Mouse (Mus musculus) hindbrain, embryonic 13.5 days (tissue): Measurements from ENCODE around the gene Ppil3. TPM values are rescaled to one million over a fixed set of nuclear protein-coding genes. Genes with fewer than 3 reads are reported as not detected.
A peak's percentile ranks its signal among the peaks of the same experiment; 100 is the strongest.

Experiments
- ATAC-seq: fragments of 200-750 bp; cut with Nextera tagmentation; 2 replicates; pipeline ENCODE4 v1.8.0; 2017; ENCODE audit warnings: moderate TSS enrichment; ENCODE audit not compliant: low FRiP score
- H3K27ac ChIP-seq: fragments of 300-500 bp; sonication (generic); 2 replicates; pipeline ENCODE4 v1.5.1; 2015; ENCODE audit warnings: inconsistent platforms, mild to moderate bottlenecking, moderate library complexity
- H3K27me3 ChIP-seq: fragments of 300-500 bp; sonication (generic); 2 replicates; pipeline ENCODE4 v1.6.1; 2015; ENCODE audit warnings: mild to moderate bottlenecking, inconsistent platforms
- H3K36me3 ChIP-seq: fragments of 300-500 bp; sonication (generic); 2 replicates; pipeline ENCODE4 v1.6.1; 2015; ENCODE audit warnings: mild to moderate bottlenecking, inconsistent platforms
- H3K4me1 ChIP-seq: fragments of 300-500 bp; sonication (generic); replicated peaks from 2 replicates; pipeline ENCODE4 v1.6.1; 2015; ENCODE audit warnings: inconsistent platforms
- H3K4me2 ChIP-seq: fragments of 300-500 bp; sonication (generic); 2 replicates; pipeline ENCODE4 v1.6.1; 2015; ENCODE audit warnings: inconsistent platforms, mild to moderate bottlenecking, moderate library complexity
- H3K4me3 ChIP-seq: fragments of 300-500 bp; sonication (generic); 2 replicates; pipeline ENCODE4 v1.5.1; 2015; ENCODE audit warnings: mild to moderate bottlenecking, inconsistent platforms
- H3K9ac ChIP-seq: fragments of 300-500 bp; sonication (generic); 2 replicates; pipeline ENCODE4 v1.6.1; 2015; ENCODE audit warnings: mild to moderate bottlenecking, inconsistent platforms
- H3K9me3 ChIP-seq: fragments of 300-500 bp; sonication (generic); 2 replicates; pipeline ENCODE4 v1.6.1; 2016; ENCODE audit warnings: inconsistent platforms
- WGBS: fragments of 180-500 bp; shearing (Covaris S2); methylation state at CpG from one replicate; pipeline ENCODE4 v1.1.7; 2015; 5-methylcytosine and 5-hydroxymethylcytosine counted together
- polyA plus RNA-seq: library from polyadenylated mRNA; unstranded; fragments of >200 nt; fragmentation: Nextera tagmentation; extraction: Ambion mirVana; gene quantifications from 2 replicates; pipeline ENCODE4 v1.2.1, GENCODE M21; 2015

Gene Ppil3
- polyA plus RNA-seq, 1 experiment from 2014 or later = 53.6 TPM

DNA sequence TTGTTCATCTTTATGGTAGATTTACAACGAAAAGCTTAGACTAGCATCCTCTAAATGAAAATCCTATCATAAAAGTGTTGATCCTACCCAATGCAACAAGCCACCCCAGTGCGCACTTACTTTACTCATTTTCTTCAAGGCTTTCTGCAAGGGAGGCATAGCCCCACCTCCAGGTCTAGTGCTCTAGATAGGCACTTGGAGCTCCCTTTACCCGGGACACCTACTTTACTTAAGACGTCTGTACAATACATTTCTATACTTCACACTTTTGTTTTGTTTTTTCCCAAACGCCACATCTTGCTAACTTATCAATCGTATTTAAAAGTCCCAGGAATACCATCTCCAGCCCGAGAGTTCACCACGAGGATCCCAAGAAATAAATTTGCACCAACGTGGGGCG, 595 bp downstream of the Ppil3 start:
- no peaks in the 10 kb centered on the region for H3K9me3 ChIP-seq
- ATAC-seq = no peak
- peak overlapping the region; percentile 89 for H3K27ac ChIP-seq
- H3K4me3 ChIP-seq = peak overlapping the region; percentile 61
- peaks cover 38% of the 10 kb centered on the region for H3K4me1 ChIP-seq
- WGBS = 12% methylated on average over 10 of the region's 10 CpGs
- peak overlapping the region; percentile 88 for H3K9ac ChIP-seq
- peaks cover 41% of the 10 kb centered on the region for H3K36me3 ChIP-seq
- peak overlapping the region; percentile 77 for H3K4me2 ChIP-seq
- no peaks in the 10 kb centered on the region for H3K27me3 ChIP-seq

DNA sequence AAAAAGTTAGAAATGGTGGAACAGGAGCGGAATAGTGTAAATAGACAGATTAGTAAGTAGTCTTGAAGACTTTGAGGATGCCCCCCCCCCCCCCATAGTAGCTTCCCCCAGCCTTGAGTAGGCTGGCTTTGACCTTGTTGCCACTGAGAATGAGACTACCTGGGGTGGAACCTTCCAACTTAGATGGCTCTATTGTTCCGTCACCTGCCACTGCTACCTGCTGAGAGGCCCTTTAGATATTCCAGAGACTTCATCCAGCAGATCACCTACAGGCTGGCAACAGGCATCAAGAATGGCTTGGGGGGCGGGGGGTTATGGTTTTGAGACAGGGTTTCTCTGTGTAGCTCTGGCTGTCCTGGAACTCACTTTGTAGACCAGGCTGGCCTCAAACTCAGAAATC, 20.7 kb downstream of the Ppil3 start:
- no peaks in the 10 kb centered on the region for H3K27me3 ChIP-seq
- no peaks in the 10 kb centered on the region for H3K9me3 ChIP-seq
- 0 out of 2 replicates have a peak overlapping the region, but pooled peaks have one; percentile 100 for H3K27ac ChIP-seq
- peak overlapping the region; percentile 47; the same call in 1 of the 2 replicates for H3K4me2 ChIP-seq
- peaks cover 14% of the 10 kb centered on the region for H3K36me3 ChIP-seq
- H3K4me3 ChIP-seq = no peak overlapping the region; the same call in 1 of the 2 replicates
- no peak overlapping the region for H3K9ac ChIP-seq
- WGBS = 88% methylated on average over 3 of the region's 3 CpGs
- H3K4me1 ChIP-seq = peaks cover 25% of the 10 kb centered on the region
- ATAC-seq = peak; percentile 1; the same call in 1 of the 2 replicates

DNA sequence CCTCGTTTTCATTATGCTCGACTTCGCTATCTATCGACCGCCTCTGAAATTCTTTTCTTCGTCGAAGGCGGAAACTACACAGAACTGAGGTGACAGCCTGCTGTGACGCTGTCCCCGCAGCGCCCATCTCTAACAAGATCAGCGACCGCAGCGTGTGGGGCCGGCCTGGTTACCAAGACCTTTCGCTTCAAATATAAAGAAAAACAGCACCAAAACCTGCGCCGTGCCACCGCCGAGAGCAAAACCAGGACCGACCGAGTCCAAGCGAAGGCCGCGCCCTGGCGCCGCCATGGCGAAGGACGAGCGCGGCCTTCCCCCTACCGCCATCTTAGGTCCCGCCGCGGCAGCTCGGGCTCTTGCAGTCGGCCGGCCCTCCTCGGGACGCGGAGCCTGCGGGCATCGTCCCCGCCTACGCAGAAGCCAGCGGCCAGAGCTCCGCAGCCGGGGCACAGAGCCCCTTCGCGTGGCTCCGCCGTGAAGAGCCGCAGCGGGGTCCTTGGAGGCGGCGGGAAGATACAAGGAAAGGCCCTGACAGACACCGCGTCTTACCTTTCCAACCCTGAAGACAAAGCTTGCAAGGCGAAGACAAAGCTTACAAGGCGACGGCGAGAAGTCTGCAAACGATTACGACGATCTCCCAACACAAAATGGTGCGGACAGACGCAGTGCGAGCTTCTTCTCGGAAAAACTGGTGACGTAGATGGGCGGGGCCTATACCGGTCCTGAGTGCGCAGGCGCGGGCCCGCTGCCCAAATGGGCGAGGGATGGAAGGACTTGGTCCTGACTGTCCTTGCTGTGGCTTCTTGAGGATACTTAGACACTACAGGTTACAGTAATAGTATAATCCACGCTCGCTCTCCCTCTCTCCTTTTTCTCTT, 21.7 kb downstream of the Ppil3 start, which contains the start of gene Clk1:
TSS of gene Clk1 (minus strand) at position 696 of the 878 bp plus-strand sequence.
- Histone ChIP-seq H3K4me3 (peak within 1 kb of the TSS; percentile 100), H3K4me1 (peaks cover 25% of the 10 kb centered on the region), H3K9ac (peak within 1 kb of the TSS; percentile 100), H3K4me2 (peak within 1 kb of the TSS; percentile 78), H3K27ac (peak within 1 kb of the TSS; percentile 100), H3K36me3 (peaks cover 23% of the 10 kb centered on the region), H3K9me3 (no peaks in the 10 kb centered on the region), H3K27me3 (no peaks in the 10 kb centered on the region)
- peak; percentile 96 for ATAC-seq
- WGBS = under 1% methylated on average over 79 of the region's 79 CpGs

DNA sequence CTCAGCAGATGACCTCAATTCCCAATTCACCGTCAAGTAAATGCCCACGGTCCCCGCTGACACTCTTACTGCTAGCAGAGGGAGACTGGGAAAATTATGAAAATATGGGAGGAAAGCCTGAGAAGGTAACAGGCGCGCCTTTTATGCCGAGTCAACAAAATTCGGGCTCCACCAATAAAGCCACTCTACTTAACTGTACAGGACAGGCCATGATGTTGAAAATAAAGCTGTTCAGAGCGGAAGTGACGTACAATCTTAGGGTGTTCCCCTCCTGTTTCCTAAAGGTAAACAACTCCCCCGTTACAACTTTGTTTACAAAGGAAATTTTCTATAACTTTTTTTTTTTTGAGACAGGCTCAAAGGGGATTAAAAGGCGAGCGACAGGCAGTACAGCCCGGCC, 22.4 kb downstream of the Ppil3 start:
- Histone ChIP-seq H3K36me3 (peaks cover 30% of the 10 kb centered on the region), H3K4me2 (peak overlapping the region; percentile 78), H3K9ac (peak overlapping the region; percentile 100), H3K9me3 (no peaks in the 10 kb centered on the region), H3K27me3 (no peaks in the 10 kb centered on the region), H3K27ac (peak overlapping the region; percentile 100), H3K4me3 (peak overlapping the region; percentile 100), H3K4me1 (peaks cover 30% of the 10 kb centered on the region)
- WGBS = 9% methylated on average over 13 of the region's 13 CpGs
- ATAC-seq = 0 out of 2 replicates have a peak, but pooled peaks have one; percentile 33

DNA sequence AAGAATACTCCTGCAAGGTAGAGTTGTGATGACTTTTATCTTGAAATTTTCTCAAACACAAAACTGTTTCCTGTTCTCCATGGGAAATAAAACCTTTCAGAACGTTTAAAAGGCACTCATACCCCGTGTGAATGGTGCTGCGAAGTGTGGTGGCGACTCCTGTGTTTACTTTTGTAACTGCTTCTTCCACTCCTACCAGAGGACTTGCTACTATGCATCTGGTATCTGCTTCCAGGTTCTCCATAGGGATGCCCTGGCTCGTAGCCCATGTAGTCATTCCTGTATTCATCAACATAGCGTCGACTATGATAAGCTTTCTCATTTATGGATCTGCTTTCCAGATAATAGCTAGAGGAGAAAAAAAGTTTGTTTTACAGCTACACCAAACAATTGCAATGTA, 24.3 kb downstream of the Ppil3 start:
- Histone ChIP-seq H3K9me3 (no peaks in the 10 kb centered on the region), H3K4me2 (peak overlapping the region; percentile 78), H3K4me1 (peaks cover 30% of the 10 kb centered on the region), H3K36me3 (peaks cover 47% of the 10 kb centered on the region), H3K27me3 (no peaks in the 10 kb centered on the region), H3K4me3 (peak overlapping the region; percentile 100; the same call in 1 of the 2 replicates), H3K27ac (no peak overlapping the region), H3K9ac (no peak overlapping the region)
- no peak for ATAC-seq
- WGBS = 78% methylated on average over 7 of the region's 7 CpGs

DNA sequence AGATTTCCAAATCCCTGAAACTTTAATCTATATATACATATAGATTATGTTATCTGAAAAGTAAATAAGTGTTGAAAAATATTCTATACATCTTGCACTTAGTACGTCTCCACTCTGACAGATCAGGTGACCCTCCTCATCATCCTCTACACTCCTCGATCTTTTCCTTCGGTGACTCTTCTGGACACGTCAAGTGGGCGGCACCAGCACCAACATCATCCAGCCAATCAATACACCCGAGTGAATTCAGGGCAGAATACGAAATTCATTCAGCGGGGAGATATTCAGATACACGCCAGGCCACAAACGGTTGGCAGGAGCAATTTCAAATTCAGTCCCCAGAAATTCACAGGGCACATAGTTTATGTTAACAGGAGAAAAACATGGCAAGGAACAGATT, 25.3 kb downstream of the Ppil3 start:
- no peak for ATAC-seq
- Histone ChIP-seq H3K4me1 (peaks cover 30% of the 10 kb centered on the region), H3K4me2 (no peak overlapping the region), H3K4me3 (no peak overlapping the region), H3K27ac (no peak overlapping the region), H3K27me3 (no peaks in the 10 kb centered on the region), H3K9me3 (no peaks in the 10 kb centered on the region), H3K36me3 (peaks cover 55% of the 10 kb centered on the region), H3K9ac (no peak overlapping the region)
- WGBS = 82% methylated on average over 10 of the region's 10 CpGs

DNA sequence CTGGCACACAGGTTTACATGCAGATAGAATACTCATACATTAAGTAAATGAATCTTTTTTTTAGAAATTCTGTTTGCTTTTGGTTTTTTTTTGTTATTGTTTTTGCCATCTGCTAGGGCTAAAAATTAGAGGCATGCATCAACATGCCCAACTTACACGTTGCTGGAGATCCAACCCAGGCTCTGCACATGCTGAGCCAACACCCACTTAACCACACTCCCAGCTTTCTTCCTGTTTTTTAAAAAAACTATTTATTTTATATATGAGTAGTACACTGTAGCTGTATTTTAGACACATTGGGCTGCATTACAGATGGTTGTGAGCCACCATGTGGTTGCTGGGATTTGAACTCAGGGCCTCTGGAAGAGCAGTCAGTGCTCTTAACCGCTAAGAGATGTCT, 29.2 kb downstream of the Ppil3 start:
- H3K9ac ChIP-seq = no peak overlapping the region
- H3K4me3 ChIP-seq = no peak overlapping the region
- no peaks in the 10 kb centered on the region for H3K9me3 ChIP-seq
- peaks cover 11% of the 10 kb centered on the region for H3K4me1 ChIP-seq
- no peak for ATAC-seq
- H3K27me3 ChIP-seq = no peaks in the 10 kb centered on the region
- no peak overlapping the region for H3K4me2 ChIP-seq
- 94% methylated on average over 2 of the region's 2 CpGs for WGBS
- peaks cover 85% of the 10 kb centered on the region for H3K36me3 ChIP-seq
- no peak overlapping the region for H3K27ac ChIP-seq

- Histone ChIP-seq H3K4me1 (peaks cover 9% of the 10 kb centered on the region; the same call in 1 of the 2 replicates), H3K27me3 (no peaks in the 10 kb centered on the region), H3K9ac (no peak overlapping the region), H3K27ac (no peak overlapping the region), H3K4me3 (no peak overlapping the region), H3K36me3 (peaks cover 89% of the 10 kb centered on the region), H3K9me3 (no peaks in the 10 kb centered on the region), H3K4me2 (no peak overlapping the region)
- no peak for ATAC-seq
- 38% methylated on average over 1 of the region's 1 CpGs for WGBS
Measured at GRCm38 (mm10) chr1:58415442-58415841, 29.8 kb downstream of the Ppil3 start.

DNA sequence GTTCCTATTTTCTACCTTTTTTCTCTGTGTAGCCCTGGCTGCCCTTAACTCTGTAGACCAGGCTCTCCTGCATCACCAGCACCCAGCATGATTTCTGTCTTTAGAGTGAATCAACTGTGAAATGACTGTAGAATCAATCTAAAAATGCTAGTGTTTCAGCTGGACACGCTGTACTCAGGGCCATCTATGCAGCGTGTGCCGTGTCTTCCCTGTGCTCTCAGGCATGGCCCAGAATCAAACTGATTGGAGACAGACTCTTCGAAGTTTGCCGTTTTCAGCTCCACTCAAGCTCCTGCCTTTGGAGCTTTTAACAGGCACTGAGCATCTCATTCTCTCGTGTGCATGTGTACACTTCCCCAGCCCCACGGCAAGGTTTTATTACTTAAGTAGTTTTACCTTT, 34.5 kb downstream of the Ppil3 start:
- Histone ChIP-seq H3K9ac (no peak overlapping the region), H3K4me3 (no peak overlapping the region), H3K9me3 (no peaks in the 10 kb centered on the region), H3K27me3 (no peaks in the 10 kb centered on the region), H3K4me2 (no peak overlapping the region), H3K36me3 (peaks cover 74% of the 10 kb centered on the region), H3K4me1 (no peaks in the 10 kb centered on the region), H3K27ac (no peak overlapping the region)
- WGBS = 91% methylated on average over 7 of the region's 7 CpGs
- ATAC-seq = no peak

- Histone ChIP-seq H3K27me3 (no peaks in the 10 kb centered on the region), H3K9me3 (no peaks in the 10 kb centered on the region), H3K4me2 (no peak overlapping the region), H3K27ac (no peak overlapping the region), H3K9ac (no peak overlapping the region), H3K36me3 (peaks cover 75% of the 10 kb centered on the region), H3K4me1 (no peaks in the 10 kb centered on the region), H3K4me3 (no peak overlapping the region)
- 85% methylated on average over 3 of the region's 3 CpGs for WGBS
- ATAC-seq = no peak
Measured at GRCm38 (mm10) chr1:58410198-58410588, 35.1 kb downstream of the Ppil3 start.

DNA sequence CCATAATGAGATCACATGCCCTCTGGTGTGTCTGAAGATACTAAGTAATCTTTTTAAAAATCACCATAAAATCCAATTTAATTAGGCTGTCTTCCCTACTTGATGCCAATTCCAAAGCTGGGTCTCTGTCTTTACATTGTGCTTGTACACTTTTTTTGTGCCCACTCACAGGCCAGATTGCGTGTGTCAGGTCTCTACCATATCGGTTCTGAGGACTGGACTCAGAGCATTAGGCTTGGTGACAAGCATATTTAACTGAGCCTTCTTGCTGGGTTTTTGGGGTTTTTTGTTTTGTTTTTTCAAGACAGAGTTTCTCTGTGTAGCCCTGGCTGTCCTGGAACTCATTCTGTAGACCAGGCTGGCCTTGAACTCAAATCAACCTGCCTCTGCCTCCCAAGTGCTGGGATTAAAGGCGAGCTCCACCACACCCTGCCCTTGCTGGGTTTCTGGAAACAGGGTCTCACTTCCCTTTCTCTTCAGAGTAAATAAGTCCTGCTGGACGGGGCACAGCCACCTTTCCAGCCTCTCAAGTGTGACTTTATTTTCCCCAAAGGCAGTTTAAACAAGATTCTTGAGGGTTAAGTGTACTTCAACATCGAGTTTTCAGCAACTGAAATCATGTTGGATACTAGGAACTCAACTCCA, 35.6 kb downstream of the Ppil3 start:
- no peak overlapping the region for H3K27ac ChIP-seq
- WGBS = 86% methylated on average over 5 of the region's 5 CpGs
- H3K9me3 ChIP-seq = no peaks in the 10 kb centered on the region
- H3K4me1 ChIP-seq = no peaks in the 10 kb centered on the region
- peak; percentile 50; the same call in 1 of the 2 replicates for ATAC-seq
- peaks cover 74% of the 10 kb centered on the region for H3K36me3 ChIP-seq
- no peak overlapping the region for H3K4me2 ChIP-seq
- H3K27me3 ChIP-seq = no peaks in the 10 kb centered on the region
- no peak overlapping the region for H3K4me3 ChIP-seq
- no peak overlapping the region for H3K9ac ChIP-seq

- no peak for ATAC-seq
- no peaks in the 10 kb centered on the region for H3K9me3 ChIP-seq
- H3K36me3 ChIP-seq = peaks cover 73% of the 10 kb centered on the region
- H3K4me1 ChIP-seq = no peaks in the 10 kb centered on the region
- 87% methylated on average over 6 of the region's 6 CpGs for WGBS
- H3K4me3 ChIP-seq = no peak overlapping the region
- no peak overlapping the region for H3K27ac ChIP-seq
- no peak overlapping the region for H3K9ac ChIP-seq
- H3K4me2 ChIP-seq = no peak overlapping the region
- H3K27me3 ChIP-seq = no peaks in the 10 kb centered on the region
Measured at GRCm38 (mm10) chr1:58408141-58408540, 37.1 kb downstream of the Ppil3 start.
